Mouse (Mus musculus) myocyte (in vitro differentiated cells): ENCODE data around the gene Txn2. TPM values are rescaled to one million over a fixed set of nuclear protein-coding genes. Genes with fewer than 3 reads are reported as not detected.

ENCODE experiments used
- H3K27me3 ChIP-seq: one replicate; pipeline ENCODE4 v1.6.1; 2011; ENCODE audit not compliant: control insufficient read depth, insufficient read depth, insufficient read length
- H3K36me3 ChIP-seq: one replicate; pipeline ENCODE4 v1.6.1; 2011; ENCODE audit not compliant: control insufficient read depth, insufficient read depth
- H3K4me2 ChIP-seq: one replicate; pipeline ENCODE4 v1.6.1; 2011; ENCODE audit warnings: low read depth, control low read depth
- H3K4me3 ChIP-seq: one replicate; pipeline ENCODE4 v1.5.1; 2011; ENCODE audit warnings: mild to moderate bottlenecking, control low read depth, moderate library complexity
- H3K79me2 ChIP-seq: one replicate; pipeline ENCODE4 v1.6.1; 2011; ENCODE audit not compliant: control insufficient read depth, insufficient read depth
- H3ac ChIP-seq: one replicate; pipeline ENCODE4 v1.6.1; 2011; ENCODE audit not compliant: control insufficient read depth, insufficient read length
- CEBPB ChIP-seq: IDR thresholded peaks from 2 replicates; pipeline ENCODE4 v1.6.1; 2011; ENCODE audit warnings: mild to moderate bottlenecking, moderate library complexity; ENCODE audit not compliant: poor library complexity, insufficient read depth, severe bottlenecking
- E2F4 ChIP-seq: IDR thresholded peaks from one replicate; pipeline ENCODE4 v1.6.1; 2011; ENCODE audit warnings: mild to moderate bottlenecking, control low read depth, moderate library complexity; ENCODE audit not compliant: insufficient read depth
- MAX ChIP-seq: IDR thresholded peaks from one replicate; pipeline ENCODE4 v1.6.1; 2011; ENCODE audit warnings: low read depth, mild to moderate bottlenecking, control low read depth
- MYOD1 ChIP-seq, 3 experiments: IDR thresholded peaks; one replicate each; pipeline ENCODE4 v1.6.1; 2011; ENCODE audit warnings: control low read depth in 2 of 3, low read depth in 2 of 3, mild to moderate bottlenecking in 2 of 3, moderate library complexity in 1 of 3; ENCODE audit not compliant: insufficient read length in 2 of 3, control insufficient read depth in 1 of 3
- MYOG ChIP-seq, 3 experiments: IDR thresholded peaks; one replicate each; pipeline ENCODE4 v1.6.1; 2011; ENCODE audit warnings: control low read depth in 2 of 3, low read depth in 2 of 3, mild to moderate bottlenecking in 2 of 3; ENCODE audit not compliant: insufficient read length in 2 of 3, control insufficient read depth in 1 of 3, insufficient read depth in 1 of 3
- POLR2A ChIP-seq: IDR thresholded peaks from one replicate; pipeline ENCODE4 v1.6.1; 2011; ENCODE audit warnings: low read depth, mild to moderate bottlenecking, control low read depth, moderate library complexity; ENCODE audit not compliant: insufficient read length
- POLR2AphosphoS2 ChIP-seq: IDR thresholded peaks from one replicate; pipeline ENCODE4 v1.6.1; 2011; ENCODE audit warnings: low read depth, control low read depth; ENCODE audit not compliant: insufficient read length
- REST ChIP-seq: IDR thresholded peaks from one replicate; pipeline ENCODE4 v1.6.1; 2011; ENCODE audit warnings: mild to moderate bottlenecking, control low read depth, moderate library complexity; ENCODE audit not compliant: insufficient read depth, insufficient read length
- SRF ChIP-seq: IDR thresholded peaks from one replicate; pipeline ENCODE4 v1.6.1; 2011; ENCODE audit warnings: low read depth; ENCODE audit not compliant: control insufficient read depth, insufficient read length
- TCF12 ChIP-seq: IDR thresholded peaks from one replicate; pipeline ENCODE4 v1.6.1; 2011; ENCODE audit warnings: mild to moderate bottlenecking, control low read depth; ENCODE audit not compliant: poor library complexity, insufficient read depth, severe bottlenecking
- TCF3 ChIP-seq: IDR thresholded peaks from one replicate; pipeline ENCODE4 v1.6.1; 2011; ENCODE audit warnings: low read depth, control low read depth; ENCODE audit not compliant: insufficient read length
- USF1 ChIP-seq: IDR thresholded peaks from one replicate; pipeline ENCODE4 v1.6.1; 2011; ENCODE audit warnings: low read depth, mild to moderate bottlenecking, control low read depth, moderate library complexity
- polyA plus RNA-seq: library from polyadenylated mRNA; unstranded; fragments of >200 nt; fragmentation: generic; extraction: Trizol; gene quantifications from one replicate; pipeline ENCODE4 v1.2.1, GENCODE M21; 2012; ENCODE audit warnings: missing spikeins

Txn2 gene
- polyA plus RNA-seq, 1 experiment, result 383 TPM

DNA sequence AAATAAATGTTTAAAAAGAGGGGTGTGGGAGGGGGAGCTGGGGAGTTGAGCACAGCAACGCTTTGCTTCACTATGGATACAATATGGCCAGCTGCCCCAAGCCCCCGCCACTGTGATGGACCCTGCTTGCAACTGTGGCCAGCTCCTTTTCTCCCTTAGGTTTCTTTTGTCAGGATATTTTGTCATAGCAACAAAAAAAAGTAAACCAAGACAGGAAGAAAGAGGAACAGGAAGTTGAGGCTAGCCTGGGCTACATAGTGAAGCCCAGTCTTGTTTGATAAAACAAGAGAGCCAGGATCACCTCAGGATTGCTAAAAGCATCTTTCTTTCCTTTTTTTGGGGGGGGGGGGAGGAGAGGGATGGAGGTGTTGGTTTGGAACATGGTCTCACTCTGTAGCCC lies 3.6 kb downstream of the Txn2 start:
- Histone ChIP-seq H3K4me3 (no peak overlapping the region), H3K36me3 (peaks cover 53% of the 10 kb centered on the region), H3K79me2 (peaks cover 53% of the 10 kb centered on the region), H3K4me2 (no peak overlapping the region), H3ac (no peak overlapping the region), H3K27me3 (no peaks in the 10 kb centered on the region)
- no peak for TF ChIP-seq USF1
- TF ChIP-seq MYOD1 (IDR thresholded peaks at IDR 0.05; ENCODE audit: control insufficient read depth in 1 of 3, insufficient read length in 2 of 3, low read depth in 2 of 3), result no peak
- no peak for TF ChIP-seq POLR2AphosphoS2
- no peak for TF ChIP-seq REST
- no peak for TF ChIP-seq CEBPB
- no peak for TF ChIP-seq SRF
- no peak for TF ChIP-seq E2F4
- no peak for TF ChIP-seq TCF12

GRCm38 (mm10) chr15:77923267-77924035 lies 5.4 kb downstream of the Txn2 start:
- no peak overlapping the region for H3K4me2 ChIP-seq
- H3K27me3 ChIP-seq, result no peaks in the 10 kb centered on the region
- no peak overlapping the region for H3ac ChIP-seq
- H3K36me3 ChIP-seq, result peaks cover 68% of the 10 kb centered on the region
- H3K4me3 ChIP-seq, result no peak overlapping the region
- TF ChIP-seq REST (no peak), CEBPB (no peak), USF1 (no peak), TCF3 (no peak), MAX (no peak), TCF12 (no peak), SRF (no peak), MYOG (IDR thresholded peaks at IDR 0.05; ENCODE audit: control insufficient read depth in 1 of 3, insufficient read depth in 1 of 3, insufficient read length in 2 of 3, low read depth in 2 of 3) (no peak)
- H3K79me2 ChIP-seq, result peaks cover 69% of the 10 kb centered on the region

- H3K27me3 ChIP-seq, result no peaks in the 10 kb centered on the region
- no peak overlapping the region for H3K4me2 ChIP-seq
- H3K36me3 ChIP-seq, result peaks cover 72% of the 10 kb centered on the region
- H3ac ChIP-seq, result no peak overlapping the region
- H3K79me2 ChIP-seq, result peaks cover 67% of the 10 kb centered on the region
- no peak overlapping the region for H3K4me3 ChIP-seq
- TF ChIP-seq SRF (no peak), REST (no peak), CEBPB (no peak)
These were observed 6.1 kb downstream of the Txn2 start for GRCm38 (mm10) chr15:77922710-77923109.

GRCm38 (mm10) chr15:77921636-77922035 lies 7.2 kb downstream of the Txn2 start:
- Histone ChIP-seq H3K27me3 (no peaks in the 10 kb centered on the region), H3K4me3 (no peak overlapping the region), H3K36me3 (peaks cover 68% of the 10 kb centered on the region), H3K79me2 (peaks cover 66% of the 10 kb centered on the region), H3ac (no peak overlapping the region), H3K4me2 (no peak overlapping the region)
- TF ChIP-seq USF1, result no peak
- TF ChIP-seq SRF, result no peak
- TF ChIP-seq TCF12, result no peak
- TF ChIP-seq E2F4, result no peak
- no peak for TF ChIP-seq MYOG (IDR thresholded peaks at IDR 0.05; ENCODE audit: control insufficient read depth in 1 of 3, insufficient read depth in 1 of 3, insufficient read length in 2 of 3, low read depth in 2 of 3)
- no peak for TF ChIP-seq POLR2AphosphoS2
- TF ChIP-seq POLR2A, result no peak
- no peak for TF ChIP-seq TCF3
- TF ChIP-seq REST, result no peak
- TF ChIP-seq CEBPB, result no peak
- TF ChIP-seq MAX, result no peak
- TF ChIP-seq MYOD1 (IDR thresholded peaks at IDR 0.05; ENCODE audit: control insufficient read depth in 1 of 3, insufficient read length in 2 of 3, low read depth in 2 of 3), result no peak

- peaks cover 63% of the 10 kb centered on the region for H3K79me2 ChIP-seq
- no peak overlapping the region for H3K4me3 ChIP-seq
- no peak overlapping the region for H3ac ChIP-seq
- no peak overlapping the region for H3K4me2 ChIP-seq
- H3K36me3 ChIP-seq, result peaks cover 72% of the 10 kb centered on the region
- no peaks in the 10 kb centered on the region for H3K27me3 ChIP-seq
- TF ChIP-seq MYOG (IDR thresholded peaks at IDR 0.05; ENCODE audit: control insufficient read depth in 1 of 3, insufficient read depth in 1 of 3, insufficient read length in 2 of 3, low read depth in 2 of 3) (no peak), SRF (no peak)
These were observed 8.0 kb downstream of the Txn2 start for GRCm38 (mm10) chr15:77920511-77921462.
